Mouse (Mus musculus): ENCODE measurements around the gene Spef1. TPM values are rescaled to one million over a fixed set of nuclear protein-coding genes. Genes with fewer than 3 reads are reported as not detected.

The Spef1 gene
- total and polyA plus RNA-seq, 3 experiments, result 0.34 to 1.2 (median 1.0) TPM

DNA sequence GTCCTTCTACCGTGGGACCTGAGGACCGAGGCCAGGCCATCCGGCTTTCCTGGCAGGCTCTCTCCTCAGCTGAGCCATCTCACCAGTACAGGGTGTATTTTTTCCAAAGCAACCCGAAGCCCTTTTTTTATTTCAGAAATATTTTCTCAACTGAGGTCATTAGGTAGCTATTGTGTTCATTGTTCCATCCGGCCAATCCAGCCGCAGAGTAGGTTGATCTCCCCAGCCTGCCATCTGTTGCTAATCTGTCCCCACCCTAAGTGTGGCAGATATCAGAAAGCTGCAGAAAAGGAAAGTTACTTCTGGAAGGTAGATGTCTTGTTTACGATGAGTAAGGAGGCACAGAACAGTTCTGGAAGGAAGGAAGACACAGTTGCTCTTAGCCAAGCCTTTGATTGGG lies 26.7 kb upstream of the Spef1 start:
- in situ Hi-C loops (cut with MboI; ENCODE audit: low pct_ligation_motif_present, low pct_unique_long_range_greater_than_20kb, low sequenced_read_pairs) (no loop called here), dilution Hi-C loops (cut with MboI; ENCODE audit: extremely low pct_ligation_motif_present, extremely low pct_unique_long_range_greater_than_20kb, low sequenced_read_pairs) (no loop called here)
- no peak for DNase-seq (ENCODE audit: extremely low read depth)
- TF ChIP-seq TCF12 (IDR thresholded peaks at IDR 0.05; ENCODE audit: low read depth, low read length), result no peak
- TF ChIP-seq CHD1 (IDR thresholded peaks at IDR 0.05; ENCODE audit: low read depth, low read length), result no peak
- no peak for TF ChIP-seq JUN (IDR thresholded peaks at IDR 0.05; ENCODE audit: insufficient read depth, low read depth, low read length)
- no peak for TF ChIP-seq ELF1 (IDR thresholded peaks at IDR 0.05; ENCODE audit: low read depth, low read length)
- no peak for TF ChIP-seq UBTF (IDR thresholded peaks at IDR 0.05; ENCODE audit: low read depth, low read length)
- no peak for TF ChIP-seq SMC3 (IDR thresholded peaks at IDR 0.05; ENCODE audit: low read depth, low read length)
- Histone ChIP-seq H3K9ac (ENCODE audit: insufficient read depth, low read depth) (no peak overlapping the region), H3K4me3 (replicated peaks in 1 of 3; ENCODE audit: low read depth in 2 of 3, low read length in 2 of 3, poor library complexity in 1 of 3) (no peak overlapping the region), H3K9me3 (replicated peaks; ENCODE audit: low read length) (no peaks in the 10 kb centered on the region), H3K4me1 (ENCODE audit: control insufficient read depth in 1 of 2, insufficient read depth in 2 of 2) (peaks cover 6 to 14% of the 10 kb centered on the region in 2 experiments; a peak in 3 of 4 replicates), H3K27me3 (replicated peaks) (peaks cover 1% of the 10 kb centered on the region), H3K4me2 (ENCODE audit: insufficient read depth, low read depth, poor library complexity, severe bottlenecking) (no peak overlapping the region), H3K36me3 (replicated peaks in 1 of 2; ENCODE audit: control insufficient read depth in 1 of 2, insufficient read depth in 1 of 2, low read length in 1 of 2) (peaks cover 7 to 24% of the 10 kb centered on the region in 2 experiments), H3K27ac (ENCODE audit: insufficient read depth, low read depth) (no peak overlapping the region), H3K79me2 (replicated peaks; ENCODE audit: control insufficient read depth, extremely low read depth, insufficient read depth, poor library complexity, severe bottlenecking) (no peaks in the 10 kb centered on the region)

- DNase-seq (ENCODE audit: extremely low read depth), result no peak
- peak overlapping the region; percentile 84 for H3K9ac ChIP-seq (ENCODE audit: insufficient read depth, low read depth)
- peak overlapping the region; percentile 76 to 89 (median 79) for H3K4me3 ChIP-seq (replicated peaks in 1 of 3; ENCODE audit: low read depth in 2 of 3, low read length in 2 of 3, poor library complexity in 1 of 3)
- H3K27ac ChIP-seq (ENCODE audit: insufficient read depth, low read depth), result no peak overlapping the region
- peak overlapping the region; percentile 78 for H3K4me2 ChIP-seq (ENCODE audit: insufficient read depth, low read depth, poor library complexity, severe bottlenecking)
- H3K79me2 ChIP-seq (replicated peaks; ENCODE audit: control insufficient read depth, extremely low read depth, insufficient read depth, poor library complexity, severe bottlenecking), result no peaks in the 10 kb centered on the region
- in situ Hi-C loops (cut with MboI; ENCODE audit: low pct_ligation_motif_present, low pct_unique_long_range_greater_than_20kb, low sequenced_read_pairs), result no loop called here
- peaks cover 6 to 14% of the 10 kb centered on the region in 2 experiments; a peak in 3 of 4 replicates for H3K4me1 ChIP-seq (ENCODE audit: control insufficient read depth in 1 of 2, insufficient read depth in 2 of 2)
- H3K9me3 ChIP-seq (replicated peaks; ENCODE audit: low read length), result no peaks in the 10 kb centered on the region
- dilution Hi-C loops (cut with MboI; ENCODE audit: extremely low pct_ligation_motif_present, extremely low pct_unique_long_range_greater_than_20kb, low sequenced_read_pairs), result no loop called here
- H3K27me3 ChIP-seq (replicated peaks), result no peaks in the 10 kb centered on the region
- peaks cover 7 to 24% of the 10 kb centered on the region in 2 experiments for H3K36me3 ChIP-seq (replicated peaks in 1 of 2; ENCODE audit: control insufficient read depth in 1 of 2, insufficient read depth in 1 of 2, low read length in 1 of 2)
- TF ChIP-seq PAX5 (IDR thresholded peaks at IDR 0.05; ENCODE audit: low read length) (no peak), ZKSCAN1 (IDR thresholded peaks at IDR 0.05; ENCODE audit: borderline replicate concordance, low read depth, low read length) (no peak), ZNF384 (IDR thresholded peaks at IDR 0.05; ENCODE audit: low read depth, low read length) (0 out of 2 replicates have a peak, but pooled peaks have one; percentile 48), USF1 (IDR thresholded peaks at IDR 0.05; ENCODE audit: low read depth, low read length) (no peak)
These were observed 24.0 kb upstream of the Spef1 start for GRCm38 (mm10) chr2:131211026-131211615.

- in situ Hi-C loops (cut with MboI; ENCODE audit: low pct_ligation_motif_present, low pct_unique_long_range_greater_than_20kb, low sequenced_read_pairs) (no loop called here), dilution Hi-C loops (cut with MboI; ENCODE audit: extremely low pct_ligation_motif_present, extremely low pct_unique_long_range_greater_than_20kb, low sequenced_read_pairs) (no loop called here)
- H3K27ac ChIP-seq (ENCODE audit: insufficient read depth, low read depth), result peak overlapping the region; percentile 45
- peak overlapping the region; percentile 76 to 89 (median 79) for H3K4me3 ChIP-seq (replicated peaks in 1 of 3; ENCODE audit: low read depth in 2 of 3, low read length in 2 of 3, poor library complexity in 1 of 3)
- no peaks in the 10 kb centered on the region for H3K9me3 ChIP-seq (replicated peaks; ENCODE audit: low read length)
- peak; percentile 90 for DNase-seq (ENCODE audit: extremely low read depth)
- peaks cover 7 to 24% of the 10 kb centered on the region in 2 experiments for H3K36me3 ChIP-seq (replicated peaks in 1 of 2; ENCODE audit: control insufficient read depth in 1 of 2, insufficient read depth in 1 of 2, low read length in 1 of 2)
- H3K4me2 ChIP-seq (ENCODE audit: insufficient read depth, low read depth, poor library complexity, severe bottlenecking), result peak overlapping the region; percentile 78
- no peaks in the 10 kb centered on the region for H3K79me2 ChIP-seq (replicated peaks; ENCODE audit: control insufficient read depth, extremely low read depth, insufficient read depth, poor library complexity, severe bottlenecking)
- H3K9ac ChIP-seq (ENCODE audit: insufficient read depth, low read depth), result peak overlapping the region; percentile 84
- peaks cover 6 to 14% of the 10 kb centered on the region in 2 experiments; a peak in 3 of 4 replicates for H3K4me1 ChIP-seq (ENCODE audit: control insufficient read depth in 1 of 2, insufficient read depth in 2 of 2)
- no peaks in the 10 kb centered on the region for H3K27me3 ChIP-seq (replicated peaks)
- no peak for TF ChIP-seq USF2 (conservative IDR thresholded peaks at IDR 0.05; ENCODE audit: low read depth, low read length)
- TF ChIP-seq POLR2AphosphoS2 (IDR thresholded peaks at IDR 0.05; ENCODE audit: low read depth, low read length), result no peak
- peak; percentile 60 for TF ChIP-seq TCF12 (IDR thresholded peaks at IDR 0.05; ENCODE audit: low read depth, low read length)
- no peak for TF ChIP-seq RCOR1 (conservative IDR thresholded peaks at IDR 0.05; ENCODE audit: low read depth, low read length)
- peak; percentile 53; the same call in 1 of the 2 replicates for TF ChIP-seq MAZ (IDR thresholded peaks at IDR 0.05; ENCODE audit: low read depth, low read length)
- no peak for TF ChIP-seq USF1 (IDR thresholded peaks at IDR 0.05; ENCODE audit: low read depth, low read length)
- peak; percentile 68 for TF ChIP-seq POLR2A (IDR thresholded peaks at IDR 0.05; ENCODE audit: low read depth, low read length)
- no peak for TF ChIP-seq CHD1 (IDR thresholded peaks at IDR 0.05; ENCODE audit: low read depth, low read length)
- no peak for TF ChIP-seq E2F4 (IDR thresholded peaks at IDR 0.05; ENCODE audit: insufficient replicate concordance, low read depth, low read length)
- peak; percentile 83 for TF ChIP-seq UBTF (IDR thresholded peaks at IDR 0.05; ENCODE audit: low read depth, low read length)
- TF ChIP-seq SIN3A (IDR thresholded peaks at IDR 0.05; ENCODE audit: low read length), result peak; percentile 94
- peak; percentile 64 for TF ChIP-seq NELFE (IDR thresholded peaks at IDR 0.05; ENCODE audit: low read depth, low read length)
- TF ChIP-seq ZC3H11A (IDR thresholded peaks at IDR 0.05; ENCODE audit: low read depth, low read length), result no peak
- TF ChIP-seq MYC (IDR thresholded peaks at IDR 0.05; ENCODE audit: low read depth, low read length), result peak; percentile 41; the same call in 1 of the 2 replicates
- peak; percentile 40; the same call in 1 of the 2 replicates for TF ChIP-seq BHLHE40 (IDR thresholded peaks at IDR 0.05; ENCODE audit: low read depth, low read length)
- peak; percentile 44; the same call in 1 of the 2 replicates for TF ChIP-seq NRF1 (IDR thresholded peaks at IDR 0.05; ENCODE audit: low read depth, low read length)
These were observed 23.1 kb upstream of the Spef1 start for GRCm38 (mm10) chr2:131209969-131210792.
